Mouse (Mus musculus): ENCODE data around the gene Rftn2.

GRCm38 (mm10) chr1:55130943-55131401 lies 95.6 kb downstream of the Rftn2 start, which contains the start of gene Mob4:
- no peak for TF ChIP-seq TAL1 (IDR thresholded peaks at IDR 0.05; ENCODE audit: low read length)
- TF ChIP-seq GATA1 (IDR thresholded peaks at IDR 0.05; ENCODE audit: low read length), result no peak

All from erythroblast, embryonic 14.5 days (primary cell).